Mouse (Mus musculus) lung, adult 2 months (tissue): ENCODE data around the gene Rnf39.

ENCODE experiments used
- CTCF ChIP-seq: fragments of 200-500 bp; IDR thresholded peaks from 2 replicates; pipeline ENCODE4 v1.5.1; 2011; ENCODE audit warnings: mild to moderate bottlenecking, low read length, control low read depth; ENCODE audit not compliant: insufficient read depth
- POLR2A ChIP-seq: fragments of 200-500 bp; IDR thresholded peaks from 2 replicates; pipeline ENCODE4 v1.6.1; 2011; ENCODE audit warnings: low read depth, mild to moderate bottlenecking, control low read depth, low read length, borderline replicate concordance; ENCODE audit errors: extremely low read depth

GRCm38 (mm10) chr17:36970316-36970890 lies 27.7 kb downstream of the Rnf39 start:
- TF ChIP-seq CTCF (no peak), POLR2A (no peak)
